Comparison of ENCODE assay signal across 8 mouse cellular contexts in the genomic region with DNA sequence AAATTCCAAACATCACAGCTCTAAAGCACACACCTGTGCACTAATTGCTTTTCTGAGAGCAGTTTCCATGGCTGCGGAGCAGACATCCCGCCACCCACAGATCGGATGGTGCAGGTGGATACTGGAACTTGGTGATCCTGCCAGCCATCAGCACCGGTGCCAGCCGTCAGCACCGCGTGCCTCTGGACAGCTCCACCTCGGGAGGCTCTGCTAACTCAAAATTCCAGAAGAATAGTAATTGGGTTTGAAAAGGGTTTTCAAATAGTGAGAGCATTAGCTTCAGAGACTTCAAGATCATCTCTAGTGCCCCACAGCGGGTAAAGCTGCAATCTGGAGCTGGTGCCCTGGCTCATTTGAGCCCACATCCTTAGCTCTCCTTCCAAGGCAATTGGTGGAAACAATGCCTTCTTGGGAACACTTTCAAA.
DNase-seq lines count a peak whose midpoint lies in the region; ATAC-seq and TF ChIP-seq lines count a peak whose summit lies in the region.

No protein-coding gene starts in this region.

- no peaks in the 10 kb centered on the region for H3K27me3 ChIP-seq in midbrain, embryonic 14.5 days (ENCODE audit: control insufficient read depth, insufficient read depth, low read length)
- no peaks in the 10 kb centered on the region for H3K27me3 ChIP-seq in lung, postnatal 0 days (replicated peaks; ENCODE audit: insufficient read depth, low read length)

- no peak for TF ChIP-seq CTCF in lung, postnatal 0 days (IDR thresholded peaks at IDR 0.05)

- no peak overlapping the region for H3K4me3 ChIP-seq in midbrain, embryonic 14.5 days (replicated peaks; ENCODE audit: low read depth, low read length)
- H3K4me3 ChIP-seq in lung, postnatal 0 days (ENCODE audit: low read depth, low read length), result no peak overlapping the region

- H3K36me3 ChIP-seq in midbrain, embryonic 14.5 days (ENCODE audit: control insufficient read depth, insufficient read depth, low read length), result no peaks in the 10 kb centered on the region
- no peaks in the 10 kb centered on the region for H3K36me3 ChIP-seq in lung, postnatal 0 days (ENCODE audit: insufficient read depth, low read length)

- H3K4me2 ChIP-seq in midbrain, embryonic 14.5 days (ENCODE audit: low read length), result no peak overlapping the region
- H3K4me2 ChIP-seq in lung, postnatal 0 days (replicated peaks; ENCODE audit: low read depth, low read length), result no peak overlapping the region

- no peak for TF ChIP-seq EP300 in lung, postnatal 0 days (IDR thresholded peaks at IDR 0.05)

- no peaks in the 10 kb centered on the region for H3K4me1 ChIP-seq in midbrain, embryonic 14.5 days (ENCODE audit: control insufficient read depth, insufficient read depth, low read length)
- H3K4me1 ChIP-seq in lung, postnatal 0 days (ENCODE audit: insufficient read depth, low read depth, low read length), result no peaks in the 10 kb centered on the region

- no peak overlapping the region for H3K27ac ChIP-seq in midbrain, embryonic 14.5 days (replicated peaks; ENCODE audit: low read depth, low read length)
- no peak overlapping the region for H3K27ac ChIP-seq in lung, postnatal 0 days (ENCODE audit: low read length)

- peak; percentile 13 for DNase-seq in left cerebral cortex, adult 11 months (ENCODE audit: low spot score)
- no peak for DNase-seq in left cerebral cortex, adult 18-20 months (ENCODE audit: low spot score in 2 of 2)
- DNase-seq in embryo, embryonic 10.5 days (ENCODE audit: low spot score), result peak; percentile 27
- peak; percentile 59 for DNase-seq in forelimb bud, embryonic 11.5 days (ENCODE audit: low read depth, low spot score)
- DNase-seq in midbrain, embryonic 14.5 days, result peak; percentile 56
- no peak for DNase-seq in spleen, adult 18-20 months
- DNase-seq in lung, postnatal 0 days (ENCODE audit: low spot score), result no peak

- no peak for ATAC-seq in midbrain, embryonic 14.5 days (ENCODE audit: low FRiP score, low TSS enrichment)
- no peak for ATAC-seq in erythroid progenitor cell, adult 5-6 weeks (replicated peaks; ENCODE audit: low FRiP score, poor library complexity, severe bottlenecking)
- ATAC-seq in lung, postnatal 0 days, result no peak

- no peaks in the 10 kb centered on the region for H3K9me3 ChIP-seq in midbrain, embryonic 14.5 days (ENCODE audit: control insufficient read depth, low read length)
- no peaks in the 10 kb centered on the region for H3K9me3 ChIP-seq in lung, postnatal 0 days (ENCODE audit: low read length)

- 26% methylated on average over 9 of the region's 9 CpGs for WGBS in midbrain, embryonic 14.5 days
- WGBS in lung, postnatal 0 days, result 31% methylated on average over 9 of the region's 9 CpGs

- H3K9ac ChIP-seq in midbrain, embryonic 14.5 days (replicated peaks; ENCODE audit: low read length), result no peak overlapping the region
- no peak overlapping the region for H3K9ac ChIP-seq in lung, postnatal 0 days (replicated peaks; ENCODE audit: low read depth)

Comparison
In these comparisons a context has a peak if more than half of its experiments do, and no peak if none do; other contexts are left out.
1. DNase-seq: peak in left cerebral cortex, adult 11 months (single experiment), embryo, embryonic 10.5 days (single experiment), forelimb bud, embryonic 11.5 days (single experiment) and midbrain, embryonic 14.5 days (single experiment); none in left cerebral cortex, adult 18-20 months (0 of 2), spleen, adult 18-20 months (0 of 2) and lung, postnatal 0 days (single experiment).